Mouse (Mus musculus) induced T-regulatory cell, adult 2 months (primary cell): ENCODE results near the gene Sphk1.

ENCODE experiments used
- DNase-seq: peaks from one replicate; pipeline ENCODE4 v3.0.0-alpha.2; 2012; ENCODE audit warnings: low read depth

The Sphk1 gene

GRCm38 (mm10) chr11:116538142-116538735 is 7.5 kb downstream of the Sphk1 start:
- no peak for DNase-seq

GRCm38 (mm10) chr11:116541183-116541582 is 10.5 kb downstream of the Sphk1 start:
- no peak for DNase-seq

- DNase-seq, result peak; percentile 55
These were observed 12.4 kb downstream of the Sphk1 start for GRCm38 (mm10) chr11:116543110-116543509.

GRCm38 (mm10) chr11:116547296-116548060 is 16.8 kb downstream of the Sphk1 start:
- no peak for DNase-seq

- no peak for DNase-seq
These were observed 18.1 kb downstream of the Sphk1 start for GRCm38 (mm10) chr11:116548780-116549179.

- no peak for DNase-seq
These were observed 18.7 kb downstream of the Sphk1 start for GRCm38 (mm10) chr11:116549273-116550038.

GRCm38 (mm10) chr11:116550748-116551147 is 20.0 kb downstream of the Sphk1 start:
- no peak for DNase-seq

- no peak for DNase-seq
These were observed 21.5 kb downstream of the Sphk1 start for GRCm38 (mm10) chr11:116552194-116552593.

GRCm38 (mm10) chr11:116554171-116554878 is 23.6 kb downstream of the Sphk1 start:
- peak; percentile 78 for DNase-seq

- DNase-seq, result no peak
These were observed 24.8 kb downstream of the Sphk1 start for GRCm38 (mm10) chr11:116555572-116555971.

- DNase-seq, result no peak
These were observed 25.6 kb downstream of the Sphk1 start for GRCm38 (mm10) chr11:116556308-116556707.

- DNase-seq, result no peak
These were observed 34.7 kb downstream of the Sphk1 start for GRCm38 (mm10) chr11:116565283-116566041.

- DNase-seq, result no peak
These were observed 36.8 kb downstream of the Sphk1 start for GRCm38 (mm10) chr11:116567531-116567930.

- DNase-seq, result no peak
These were observed 40.1 kb downstream of the Sphk1 start for GRCm38 (mm10) chr11:116570821-116571220.

- no peak for DNase-seq
These were observed 41.3 kb downstream of the Sphk1 start for GRCm38 (mm10) chr11:116571767-116572679.

GRCm38 (mm10) chr11:116572756-116573543 is 42.2 kb downstream of the Sphk1 start:
- DNase-seq, result no peak

GRCm38 (mm10) chr11:116574486-116574885 is 43.8 kb downstream of the Sphk1 start:
- DNase-seq, result no peak

- no peak for DNase-seq
These were observed 44.3 kb downstream of the Sphk1 start for GRCm38 (mm10) chr11:116574982-116575381.

- DNase-seq, result no peak
These were observed 44.7 kb downstream of the Sphk1 start for GRCm38 (mm10) chr11:116575396-116575795.

GRCm38 (mm10) chr11:116579280-116579679 is 48.6 kb downstream of the Sphk1 start:
- no peak for DNase-seq
